Mouse (Mus musculus): ENCODE data around the gene Dapk3. TPM values are rescaled to one million over a fixed set of nuclear protein-coding genes. Genes with fewer than 3 reads are reported as not detected.
A peak's percentile ranks its signal among the peaks of the same experiment; 100 is the strongest.

Dapk3 gene
- total and polyA plus RNA-seq, 2 experiments from 2014 or later = 56.7 to 60.9 TPM

GRCm38 (mm10) chr10:81189821-81190220 is 7.0 kb downstream of the Dapk3 start:
- Histone ChIP-seq H3K36me3 (ENCODE audit: insufficient read depth, low read length) (peaks cover 16% of the 10 kb centered on the region), H3K4me1 (ENCODE audit: insufficient read depth, low read length) (peaks cover 4% of the 10 kb centered on the region), H3K27me3 (ENCODE audit: insufficient read depth, low read length) (no peaks in the 10 kb centered on the region), H3K9me3 (ENCODE audit: low read length) (no peaks in the 10 kb centered on the region), H3K4me2 (ENCODE audit: low read depth, low read length, poor library complexity, severe bottlenecking) (no peak overlapping the region), H3K4me3 (ENCODE audit: low read depth, low read length) (no peak overlapping the region), H3K9ac (replicated peaks; ENCODE audit: low read length, poor library complexity, severe bottlenecking) (no peak overlapping the region), H3K27ac (ENCODE audit: low read depth, low read length) (no peak overlapping the region)
- TF ChIP-seq CTCF (IDR thresholded peaks at IDR 0.05) = no peak
- ATAC-seq (ENCODE audit: low FRiP score) (no peak), DNase-seq (ENCODE audit: low spot score) (no peak)
- 82% methylated on average over 26 of the region's 26 CpGs for WGBS

DNA sequence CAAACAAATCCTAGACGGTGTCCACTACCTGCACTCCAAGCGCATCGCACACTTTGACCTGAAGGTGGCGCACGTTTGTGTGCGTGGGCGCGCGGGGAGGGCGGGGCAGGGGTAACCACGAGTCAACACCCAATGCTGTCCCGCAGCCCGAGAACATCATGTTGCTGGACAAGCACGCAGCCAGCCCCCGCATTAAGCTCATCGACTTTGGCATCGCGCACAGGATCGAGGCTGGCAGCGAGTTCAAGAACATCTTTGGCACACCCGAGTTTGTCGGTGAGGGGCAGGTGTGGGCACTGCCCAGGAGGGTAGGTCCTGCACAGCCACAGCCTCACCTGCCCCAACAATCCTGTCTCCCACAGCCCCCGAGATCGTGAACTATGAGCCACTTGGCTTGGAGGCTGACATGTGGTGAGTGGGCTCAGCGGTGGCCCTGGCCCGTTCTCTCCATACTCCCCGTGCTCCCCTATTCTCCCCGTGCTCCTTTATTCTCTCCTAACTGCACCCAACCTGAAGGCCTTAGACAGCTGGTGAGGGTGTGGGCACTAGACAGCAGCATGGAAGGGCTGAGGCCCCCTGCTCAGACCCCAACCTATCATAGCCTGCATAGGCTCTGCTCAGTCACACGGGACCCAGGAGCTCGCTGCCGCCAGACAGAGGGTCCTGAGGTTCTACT is 7.6 kb downstream of the Dapk3 start:
- ATAC-seq (ENCODE audit: low FRiP score) (no peak), DNase-seq (ENCODE audit: low spot score) (no peak)
- Histone ChIP-seq H3K27me3 (ENCODE audit: insufficient read depth, low read length) (peaks cover 5% of the 10 kb centered on the region), H3K9ac (replicated peaks; ENCODE audit: low read length, poor library complexity, severe bottlenecking) (no peak overlapping the region), H3K4me3 (ENCODE audit: low read depth, low read length) (no peak overlapping the region), H3K4me2 (ENCODE audit: low read depth, low read length, poor library complexity, severe bottlenecking) (no peak overlapping the region), H3K9me3 (ENCODE audit: low read length) (no peaks in the 10 kb centered on the region), H3K27ac (ENCODE audit: low read depth, low read length) (no peak overlapping the region), H3K36me3 (ENCODE audit: insufficient read depth, low read length) (peaks cover 16% of the 10 kb centered on the region), H3K4me1 (ENCODE audit: insufficient read depth, low read length) (peaks cover 4% of the 10 kb centered on the region)
- TF ChIP-seq CTCF (IDR thresholded peaks at IDR 0.05) = peak; percentile 62
- 71% methylated on average over 30 of the region's 31 CpGs for whole genome bisulfite sequencing

GRCm38 (mm10) chr10:81190912-81191321 is 8.1 kb downstream of the Dapk3 start:
- Histone ChIP-seq H3K4me1 (ENCODE audit: insufficient read depth, low read length) (peaks cover 4% of the 10 kb centered on the region), H3K9ac (replicated peaks; ENCODE audit: low read length, poor library complexity, severe bottlenecking) (no peak overlapping the region), H3K4me2 (ENCODE audit: low read depth, low read length, poor library complexity, severe bottlenecking) (no peak overlapping the region), H3K4me3 (ENCODE audit: low read depth, low read length) (no peak overlapping the region), H3K27ac (ENCODE audit: low read depth, low read length) (no peak overlapping the region), H3K9me3 (ENCODE audit: low read length) (no peaks in the 10 kb centered on the region), H3K27me3 (ENCODE audit: insufficient read depth, low read length) (peaks cover 11% of the 10 kb centered on the region), H3K36me3 (ENCODE audit: insufficient read depth, low read length) (peaks cover 16% of the 10 kb centered on the region)
- WGBS = 80% methylated on average over 6 of the region's 6 CpGs
- peak; percentile 43 for TF ChIP-seq CTCF (IDR thresholded peaks at IDR 0.05)
- DNase-seq (ENCODE audit: low spot score) (no peak), ATAC-seq (ENCODE audit: low FRiP score) (no peak)

DNA sequence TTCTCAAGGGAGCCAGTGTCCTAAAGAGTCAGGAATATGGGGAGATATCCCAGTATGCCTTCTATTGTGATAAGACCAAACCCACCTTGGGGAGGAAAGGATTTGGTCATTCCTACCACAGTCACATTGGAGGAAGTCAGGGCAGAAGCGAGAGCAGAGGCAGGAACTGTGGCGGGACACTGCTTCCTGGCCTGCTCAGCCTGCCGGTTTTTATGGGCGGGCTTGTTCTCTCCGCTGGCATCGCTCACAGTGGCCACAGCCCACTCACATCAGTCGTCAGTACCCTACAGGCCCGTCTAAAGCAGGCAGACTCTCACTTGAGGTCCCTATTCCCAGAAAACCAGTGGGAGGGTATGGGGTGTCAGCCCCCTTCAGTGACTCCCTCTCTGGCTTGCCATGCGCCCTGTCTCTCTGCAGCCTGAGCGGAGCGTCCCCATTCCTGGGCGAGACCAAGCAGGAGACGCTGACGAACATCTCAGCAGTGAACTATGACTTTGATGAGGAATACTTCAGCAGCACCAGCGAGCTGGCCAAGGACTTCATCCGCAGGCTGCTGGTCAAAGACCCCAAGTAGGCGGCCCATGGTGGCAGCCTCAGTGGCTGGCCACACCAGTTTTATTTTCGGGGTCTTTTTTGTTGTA is 8.7 kb downstream of the Dapk3 start:
- peak overlapping the region; percentile 57; the same call in 1 of the 2 replicates for H3K4me2 ChIP-seq (ENCODE audit: low read depth, low read length, poor library complexity, severe bottlenecking)
- no peak overlapping the region for H3K9ac ChIP-seq (replicated peaks; ENCODE audit: low read length, poor library complexity, severe bottlenecking)
- peaks cover 16% of the 10 kb centered on the region for H3K36me3 ChIP-seq (ENCODE audit: insufficient read depth, low read length)
- H3K4me1 ChIP-seq (ENCODE audit: insufficient read depth, low read length) = peaks cover 4% of the 10 kb centered on the region
- H3K9me3 ChIP-seq (ENCODE audit: low read length) = no peaks in the 10 kb centered on the region
- ATAC-seq (ENCODE audit: low FRiP score) = no peak
- no peak overlapping the region for H3K4me3 ChIP-seq (ENCODE audit: low read depth, low read length)
- WGBS = 85% methylated on average over 18 of the region's 18 CpGs
- no peak for TF ChIP-seq CTCF (IDR thresholded peaks at IDR 0.05)
- peaks cover 13% of the 10 kb centered on the region for H3K27me3 ChIP-seq (ENCODE audit: insufficient read depth, low read length)
- H3K27ac ChIP-seq (ENCODE audit: low read depth, low read length) = peak overlapping the region; percentile 92
- no peak for DNase-seq (ENCODE audit: low spot score)

- peaks cover 17% of the 10 kb centered on the region for H3K27me3 ChIP-seq (ENCODE audit: insufficient read depth, low read length)
- H3K4me3 ChIP-seq (ENCODE audit: low read depth, low read length) = peak overlapping the region; percentile 46
- peaks cover 12% of the 10 kb centered on the region for H3K36me3 ChIP-seq (ENCODE audit: insufficient read depth, low read length)
- 1% methylated on average over 58 of the region's 93 CpGs for WGBS
- no peak for TF ChIP-seq CTCF (IDR thresholded peaks at IDR 0.05)
- peak overlapping the region; percentile 57 for H3K4me2 ChIP-seq (ENCODE audit: low read depth, low read length, poor library complexity, severe bottlenecking)
- ATAC-seq (ENCODE audit: low FRiP score) (peak; percentile 88), DNase-seq (ENCODE audit: low spot score) (peak; percentile 92)
- H3K9ac ChIP-seq (replicated peaks; ENCODE audit: low read length, poor library complexity, severe bottlenecking) = peak overlapping the region; percentile 45
- H3K9me3 ChIP-seq (ENCODE audit: low read length) = no peaks in the 10 kb centered on the region
- peak overlapping the region; percentile 92 for H3K27ac ChIP-seq (ENCODE audit: low read depth, low read length)
- H3K4me1 ChIP-seq (ENCODE audit: insufficient read depth, low read length) = peaks cover 4% of the 10 kb centered on the region
Measured at GRCm38 (mm10) chr10:81192270-81192967, 9.6 kb downstream of the Dapk3 start.

Measured in midbrain, postnatal 0 days (tissue).